Mouse (Mus musculus) intestine, embryonic 15.5 days (tissue): ENCODE measurements around the gene Ssu2. TPM values are rescaled to one million over a fixed set of nuclear protein-coding genes. Genes with fewer than 3 reads are reported as not detected.

ENCODE experiments used
- ATAC-seq: fragments of 200-750 bp; cut with Nextera tagmentation; 2 replicates; pipeline ENCODE4 v1.8.0; 2017; ENCODE audit warnings: moderate TSS enrichment, moderate library complexity
- H3K27ac ChIP-seq: fragments of 300-500 bp; sonication (generic); 2 replicates; pipeline ENCODE4 v1.5.1; 2015; ENCODE audit warnings: mild to moderate bottlenecking, inconsistent platforms
- H3K27me3 ChIP-seq: fragments of 300-500 bp; sonication (generic); replicated peaks from 2 replicates; pipeline ENCODE4 v1.6.1; 2015; ENCODE audit warnings: inconsistent platforms
- H3K36me3 ChIP-seq: fragments of 300-500 bp; sonication (generic); 2 replicates; pipeline ENCODE4 v1.6.1; 2015; ENCODE audit warnings: inconsistent platforms
- H3K4me1 ChIP-seq: fragments of 300-500 bp; sonication (generic); replicated peaks from 2 replicates; pipeline ENCODE4 v1.6.1; 2015; ENCODE audit warnings: inconsistent platforms
- H3K4me2 ChIP-seq: fragments of 300-500 bp; sonication (generic); replicated peaks from 2 replicates; pipeline ENCODE4 v1.6.1; 2015; ENCODE audit warnings: mild to moderate bottlenecking, inconsistent platforms
- H3K4me3 ChIP-seq: fragments of 300-500 bp; sonication (generic); replicated peaks from 2 replicates; pipeline ENCODE4 v1.5.1; 2015; ENCODE audit warnings: inconsistent platforms
- H3K9ac ChIP-seq: fragments of 300-500 bp; sonication (generic); 2 replicates; pipeline ENCODE4 v1.6.1; 2015; ENCODE audit warnings: inconsistent platforms
- H3K9me3 ChIP-seq: fragments of 300-500 bp; sonication (generic); 2 replicates; pipeline ENCODE4 v1.6.1; 2016; ENCODE audit warnings: inconsistent platforms
- WGBS: fragments of 180-500 bp; shearing (Covaris S2); methylation state at CpG from one replicate; pipeline ENCODE4 v1.1.7; 2015; 5-methylcytosine and 5-hydroxymethylcytosine counted together
- polyA plus RNA-seq: library from polyadenylated mRNA; unstranded; fragments of >200 nt; fragmentation: Nextera tagmentation; extraction: Ambion mirVana; gene quantifications from 2 replicates; pipeline ENCODE4 v1.2.1, GENCODE M21; 2015

Gene Ssu2
- polyA plus RNA-seq: 2.3 and 3.3 TPM in 2 replicates

- H3K4me2 ChIP-seq: no peak within 1 kb of the TSS
- H3K9ac ChIP-seq: no peak within 1 kb of the TSS
- no peaks in the 10 kb centered on the region for H3K9me3 ChIP-seq
- 0 out of 2 replicates have a peak, but pooled peaks have one; percentile 20 for ATAC-seq
- no peaks in the 10 kb centered on the region for H3K4me1 ChIP-seq
- WGBS: 72% methylated on average over 9 of the region's 9 CpGs
- H3K27ac ChIP-seq: no peak within 1 kb of the TSS
- H3K4me3 ChIP-seq: no peak within 1 kb of the TSS
- H3K27me3 ChIP-seq: no peaks in the 10 kb centered on the region
- no peaks in the 10 kb centered on the region for H3K36me3 ChIP-seq
Measured at GRCm38 (mm10) chr6:112387947-112388346, at the start of gene Ssu2. Gene Ssu2 (minus strand): TSS chr6:112388023.

- no peaks in the 10 kb centered on the region for H3K27me3 ChIP-seq
- no peak overlapping the region for H3K4me3 ChIP-seq
- no peaks in the 10 kb centered on the region for H3K36me3 ChIP-seq
- no peaks in the 10 kb centered on the region for H3K4me1 ChIP-seq
- WGBS: 66% methylated on average over 6 of the region's 6 CpGs
- no peak overlapping the region for H3K9ac ChIP-seq
- H3K4me2 ChIP-seq: no peak overlapping the region
- H3K27ac ChIP-seq: no peak overlapping the region
- no peak for ATAC-seq
- no peaks in the 10 kb centered on the region for H3K9me3 ChIP-seq
Measured at GRCm38 (mm10) chr6:112426018-112426732, 38.4 kb upstream of the Ssu2 start.

GRCm38 (mm10) chr6:112423746-112424501 lies 36.1 kb upstream of the Ssu2 start:
- Histone ChIP-seq H3K4me1 (no peaks in the 10 kb centered on the region), H3K4me2 (no peak overlapping the region), H3K27me3 (no peaks in the 10 kb centered on the region), H3K27ac (no peak overlapping the region), H3K9ac (no peak overlapping the region), H3K4me3 (no peak overlapping the region), H3K9me3 (no peaks in the 10 kb centered on the region), H3K36me3 (no peaks in the 10 kb centered on the region)
- 65% methylated on average over 8 of the region's 8 CpGs for WGBS
- no peak for ATAC-seq

- 95% methylated on average over 1 of the region's 1 CpGs for WGBS
- no peaks in the 10 kb centered on the region for H3K36me3 ChIP-seq
- no peak for ATAC-seq
Measured at GRCm38 (mm10) chr6:112420883-112421282, 33.1 kb upstream of the Ssu2 start.

GRCm38 (mm10) chr6:112419333-112419732 lies 31.5 kb upstream of the Ssu2 start:
- no peaks in the 10 kb centered on the region for H3K36me3 ChIP-seq
- H3K9ac ChIP-seq: no peak overlapping the region
- ATAC-seq: no peak
- no peaks in the 10 kb centered on the region for H3K4me1 ChIP-seq
- no peak overlapping the region for H3K27ac ChIP-seq
- no peak overlapping the region for H3K4me2 ChIP-seq
- H3K4me3 ChIP-seq: no peak overlapping the region
- no peaks in the 10 kb centered on the region for H3K9me3 ChIP-seq
- 80% methylated on average over 9 of the region's 9 CpGs for WGBS
- no peaks in the 10 kb centered on the region for H3K27me3 ChIP-seq

More at GRCm38 (mm10) chr6:112420883-112421282, 33.1 kb upstream of the Ssu2 start:
- Histone ChIP-seq H3K9me3 (no peaks in the 10 kb centered on the region), H3K27ac (no peak overlapping the region), H3K9ac (no peak overlapping the region), H3K4me1 (no peaks in the 10 kb centered on the region), H3K27me3 (no peaks in the 10 kb centered on the region), H3K4me3 (no peak overlapping the region), H3K4me2 (no peak overlapping the region)

GRCm38 (mm10) chr6:112404111-112404510 lies 16.3 kb upstream of the Ssu2 start:
- no peak overlapping the region for H3K4me2 ChIP-seq
- H3K4me3 ChIP-seq: no peak overlapping the region
- H3K4me1 ChIP-seq: no peaks in the 10 kb centered on the region
- no peak for ATAC-seq
- H3K27me3 ChIP-seq: no peaks in the 10 kb centered on the region
- H3K36me3 ChIP-seq: no peaks in the 10 kb centered on the region
- no peaks in the 10 kb centered on the region for H3K9me3 ChIP-seq
- H3K27ac ChIP-seq: no peak overlapping the region
- WGBS: 78% methylated on average over 5 of the region's 5 CpGs
- no peak overlapping the region for H3K9ac ChIP-seq

- H3K9ac ChIP-seq: no peak overlapping the region
- H3K36me3 ChIP-seq: no peaks in the 10 kb centered on the region
- peak; percentile 61; the same call in 1 of the 2 replicates for ATAC-seq
- H3K27me3 ChIP-seq: no peaks in the 10 kb centered on the region
- no peak overlapping the region for H3K27ac ChIP-seq
- no peak overlapping the region for H3K4me2 ChIP-seq
- H3K9me3 ChIP-seq: no peaks in the 10 kb centered on the region
- WGBS: 60% methylated on average over 12 of the region's 12 CpGs
- no peaks in the 10 kb centered on the region for H3K4me1 ChIP-seq
- H3K4me3 ChIP-seq: no peak overlapping the region
Measured at GRCm38 (mm10) chr6:112401953-112402683, 14.3 kb upstream of the Ssu2 start.

- 74% methylated on average over 3 of the region's 3 CpGs for WGBS
- Histone ChIP-seq H3K36me3 (no peaks in the 10 kb centered on the region), H3K4me3 (no peak overlapping the region), H3K4me1 (no peaks in the 10 kb centered on the region), H3K27me3 (no peaks in the 10 kb centered on the region), H3K27ac (no peak overlapping the region), H3K9ac (no peak overlapping the region), H3K9me3 (no peaks in the 10 kb centered on the region), H3K4me2 (no peak overlapping the region)
- ATAC-seq: no peak
Measured at GRCm38 (mm10) chr6:112397351-112397750, 9.5 kb upstream of the Ssu2 start.

GRCm38 (mm10) chr6:112396352-112396751 lies 8.5 kb upstream of the Ssu2 start:
- Histone ChIP-seq H3K9me3 (no peaks in the 10 kb centered on the region), H3K9ac (no peak overlapping the region), H3K4me3 (no peak overlapping the region), H3K4me1 (no peaks in the 10 kb centered on the region), H3K27me3 (no peaks in the 10 kb centered on the region), H3K27ac (no peak overlapping the region), H3K4me2 (no peak overlapping the region), H3K36me3 (no peaks in the 10 kb centered on the region)
- ATAC-seq: no peak
- WGBS: 80% methylated on average over 3 of the region's 3 CpGs

GRCm38 (mm10) chr6:112388385-112388784 lies 562 bp upstream of the Ssu2 start:
- Histone ChIP-seq H3K4me2 (no peak overlapping the region), H3K27me3 (no peaks in the 10 kb centered on the region), H3K9ac (no peak overlapping the region), H3K4me3 (no peak overlapping the region), H3K36me3 (no peaks in the 10 kb centered on the region), H3K27ac (no peak overlapping the region), H3K4me1 (no peaks in the 10 kb centered on the region), H3K9me3 (no peaks in the 10 kb centered on the region)
- ATAC-seq: no peak
- WGBS: 89% methylated on average over 3 of the region's 3 CpGs

GRCm38 (mm10) chr6:112386260-112386659 lies 1.6 kb downstream of the Ssu2 start:
- H3K4me3 ChIP-seq: no peak overlapping the region
- no peaks in the 10 kb centered on the region for H3K9me3 ChIP-seq
- no peaks in the 10 kb centered on the region for H3K36me3 ChIP-seq
- no peak overlapping the region for H3K9ac ChIP-seq
- H3K4me2 ChIP-seq: no peak overlapping the region
- H3K27ac ChIP-seq: no peak overlapping the region
- WGBS: 66% methylated on average over 2 of the region's 2 CpGs
- no peaks in the 10 kb centered on the region for H3K4me1 ChIP-seq
- no peaks in the 10 kb centered on the region for H3K27me3 ChIP-seq
- no peak for ATAC-seq

GRCm38 (mm10) chr6:112382990-112383685 lies 4.7 kb downstream of the Ssu2 start:
- Histone ChIP-seq H3K27me3 (no peaks in the 10 kb centered on the region), H3K36me3 (no peaks in the 10 kb centered on the region), H3K9ac (no peak overlapping the region), H3K27ac (no peak overlapping the region), H3K4me1 (no peaks in the 10 kb centered on the region), H3K4me2 (no peak overlapping the region), H3K4me3 (no peak overlapping the region), H3K9me3 (no peaks in the 10 kb centered on the region)
- no peak for ATAC-seq
- 72% methylated on average over 8 of the region's 8 CpGs for WGBS
